Mouse (Mus musculus) testis, adult 2 months (tissue): ENCODE results near the gene Taldo1. TPM values are rescaled to one million over a fixed set of nuclear protein-coding genes. Genes with fewer than 3 reads are reported as not detected.
A peak's percentile ranks its signal among the peaks of the same experiment; 100 is the strongest.

Experiments
- H3K27ac ChIP-seq: fragments of 200-500 bp; 2 replicates; pipeline ENCODE4 v1.5.1; 2012; ENCODE audit warnings: low read depth, low read length; ENCODE audit not compliant: control insufficient read depth, insufficient read depth
- H3K27me3 ChIP-seq: fragments of 200-500 bp; 2 replicates; pipeline ENCODE4 v1.6.1; 2012; ENCODE audit warnings: mild to moderate bottlenecking, low read length, moderate library complexity; ENCODE audit not compliant: control insufficient read depth, insufficient read depth
- H3K36me3 ChIP-seq: fragments of 200-500 bp; 2 replicates; pipeline ENCODE4 v1.6.1; 2012; ENCODE audit warnings: mild to moderate bottlenecking, low read length; ENCODE audit not compliant: control insufficient read depth, insufficient read depth
- H3K4me1 ChIP-seq: fragments of 200-500 bp; 2 replicates; pipeline ENCODE4 v1.6.1; 2012; ENCODE audit warnings: low read length; ENCODE audit not compliant: control insufficient read depth, insufficient read depth
- H3K4me3 ChIP-seq: fragments of 200-500 bp; 2 replicates; pipeline ENCODE4 v1.5.1; 2012; ENCODE audit warnings: low read depth, mild to moderate bottlenecking, low read length, moderate library complexity, mixed read lengths; ENCODE audit not compliant: control insufficient read depth
- CTCF ChIP-seq: fragments of 200-500 bp; IDR thresholded peaks from 2 replicates; pipeline ENCODE4 v1.5.1; 2012; ENCODE audit warnings: low read depth, mild to moderate bottlenecking, inconsistent platforms, low read length, moderate library complexity; ENCODE audit not compliant: control insufficient read depth, insufficient read depth, insufficient replicate concordance
- POLR2A ChIP-seq: fragments of 200-500 bp; IDR thresholded peaks from 2 replicates; pipeline ENCODE4 v1.6.1; 2012; ENCODE audit warnings: low read depth, mild to moderate bottlenecking, inconsistent platforms, low read length, moderate library complexity; ENCODE audit not compliant: control insufficient read depth
- polyA plus RNA-seq: library from polyadenylated mRNA; depleted of rRNA; stranded (reverse); fragments of >200 nt; gene quantifications from 2 replicates; pipeline ENCODE4 v1.2.3, GENCODE M21; 2012; rRNA removed

The Taldo1 gene
- 26.0 and 30.2 TPM in 2 replicates for polyA plus RNA-seq

- no peaks in the 10 kb centered on the region for H3K36me3 ChIP-seq
- H3K4me3 ChIP-seq: peak within 1 kb of the TSS; percentile 95
- H3K27ac ChIP-seq: peak within 1 kb of the TSS; percentile 88
- H3K27me3 ChIP-seq: no peaks in the 10 kb centered on the region
- TF ChIP-seq CTCF: peak; percentile 0; the same call in 1 of the 2 replicates
- TF ChIP-seq POLR2A: peak; percentile 70
- H3K4me1 ChIP-seq: peaks cover 15% of the 10 kb centered on the region
Observed at GRCm38 (mm10) chr7:141391625-141392551, at the start of gene Taldo1. TSS of gene Taldo1 (plus strand) at chr7:141392199.

GRCm38 (mm10) chr7:141343230-141343629 is 48.8 kb upstream of the Taldo1 start:
- TF ChIP-seq CTCF: no peak
- no peak for TF ChIP-seq POLR2A
- H3K27ac ChIP-seq: no peak overlapping the region
- H3K4me1 ChIP-seq: peaks cover 11% of the 10 kb centered on the region
- no peak overlapping the region for H3K4me3 ChIP-seq
- no peaks in the 10 kb centered on the region for H3K27me3 ChIP-seq
- H3K36me3 ChIP-seq: no peaks in the 10 kb centered on the region

DNA sequence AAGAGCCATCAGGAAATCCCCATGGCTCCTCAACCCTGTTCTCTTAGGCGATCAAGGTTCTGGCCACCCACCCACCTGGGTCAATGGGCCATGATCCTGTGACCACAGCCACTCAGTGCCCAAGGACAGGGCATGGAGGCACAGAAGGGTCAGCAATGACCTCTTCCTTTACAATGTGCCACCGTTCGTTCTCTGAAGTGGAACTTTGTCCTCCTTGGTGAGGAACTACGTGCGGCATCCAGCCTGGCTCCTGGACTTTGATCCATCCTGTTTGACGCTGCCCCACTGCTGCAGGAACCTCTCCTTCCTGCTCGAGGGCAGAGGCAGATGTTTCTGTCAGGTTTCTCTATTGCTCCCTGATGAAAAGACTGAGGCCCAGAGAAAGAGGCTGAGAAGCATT is 48.3 kb upstream of the Taldo1 start:
- Histone ChIP-seq H3K27me3 (no peaks in the 10 kb centered on the region), H3K4me1 (peaks cover 6% of the 10 kb centered on the region), H3K27ac (no peak overlapping the region), H3K36me3 (no peaks in the 10 kb centered on the region), H3K4me3 (no peak overlapping the region)
- TF ChIP-seq POLR2A (no peak), CTCF (no peak)

DNA sequence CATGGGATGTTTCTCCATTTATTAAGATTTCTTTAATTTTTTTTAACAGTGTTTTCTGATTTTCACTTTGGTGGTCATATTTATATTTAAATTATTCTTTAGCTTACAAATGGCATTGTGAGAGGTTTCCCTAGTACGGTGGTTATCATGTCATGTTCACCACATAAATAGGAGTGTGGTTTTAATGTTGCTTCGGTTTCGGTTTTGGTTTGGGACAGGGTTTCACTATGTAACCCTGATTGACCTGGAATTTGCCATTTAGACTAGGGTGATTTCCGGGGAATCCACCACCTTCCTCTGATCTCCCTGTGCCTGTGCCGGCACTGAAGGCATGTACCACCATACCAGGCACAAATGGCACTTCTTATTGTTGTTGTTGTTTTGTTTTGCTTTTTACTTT is 47.2 kb upstream of the Taldo1 start:
- no peak overlapping the region for H3K4me3 ChIP-seq
- H3K36me3 ChIP-seq: no peaks in the 10 kb centered on the region
- TF ChIP-seq CTCF: no peak
- TF ChIP-seq POLR2A: no peak
- no peak overlapping the region for H3K27ac ChIP-seq
- no peaks in the 10 kb centered on the region; the same call in 1 of the 2 replicates for H3K4me1 ChIP-seq
- H3K27me3 ChIP-seq: no peaks in the 10 kb centered on the region

DNA sequence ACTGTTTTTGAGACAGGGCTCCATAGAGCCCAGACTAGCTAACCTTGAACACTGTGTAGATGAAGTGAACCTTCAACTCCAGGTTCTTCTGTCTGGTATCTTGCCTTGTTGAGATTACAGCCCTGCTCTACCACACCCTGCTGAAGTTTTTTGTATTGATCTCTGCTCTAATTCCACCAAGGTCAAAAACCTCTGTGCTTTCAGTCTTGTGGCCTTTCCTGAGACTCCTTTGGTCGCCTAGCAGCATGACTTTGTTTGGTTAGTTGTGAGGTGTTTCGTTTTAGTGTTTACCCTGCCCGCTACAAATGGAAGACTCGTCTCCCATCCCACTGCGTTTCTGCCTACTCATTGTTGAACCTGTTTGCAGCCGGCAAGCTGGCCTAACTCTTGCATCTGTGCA is 40.9 kb upstream of the Taldo1 start:
- H3K4me1 ChIP-seq: peaks cover 2% of the 10 kb centered on the region
- H3K27ac ChIP-seq: no peak overlapping the region
- no peaks in the 10 kb centered on the region for H3K36me3 ChIP-seq
- no peak overlapping the region for H3K4me3 ChIP-seq
- no peak for TF ChIP-seq CTCF
- TF ChIP-seq POLR2A: no peak
- no peaks in the 10 kb centered on the region for H3K27me3 ChIP-seq

DNA sequence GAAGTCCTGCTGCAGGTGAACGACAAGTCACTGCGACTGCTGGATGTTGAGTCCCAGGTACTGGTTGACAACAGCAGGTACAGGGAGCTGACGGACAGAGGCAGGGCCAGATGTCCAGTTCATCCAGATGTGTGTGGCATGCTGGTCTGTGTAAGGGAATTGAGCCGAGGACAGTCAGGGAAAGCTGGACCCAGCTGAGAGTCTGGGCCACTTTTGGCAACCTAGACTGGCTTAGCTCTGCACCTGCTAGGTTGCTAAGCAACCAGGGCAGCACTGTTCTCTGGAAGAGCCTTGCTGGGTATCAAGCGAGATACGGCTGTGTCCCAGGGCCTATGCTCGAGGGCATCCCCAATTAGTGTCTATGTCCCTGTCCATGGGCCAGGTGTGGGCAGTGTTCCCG is 36.9 kb upstream of the Taldo1 start:
- H3K4me1 ChIP-seq: peaks cover 2% of the 10 kb centered on the region
- no peaks in the 10 kb centered on the region for H3K27me3 ChIP-seq
- no peaks in the 10 kb centered on the region for H3K36me3 ChIP-seq
- H3K27ac ChIP-seq: no peak overlapping the region
- H3K4me3 ChIP-seq: no peak overlapping the region
- no peak for TF ChIP-seq POLR2A
- no peak for TF ChIP-seq CTCF

GRCm38 (mm10) chr7:141355626-141356326 is 36.2 kb upstream of the Taldo1 start:
- Histone ChIP-seq H3K27me3 (no peaks in the 10 kb centered on the region), H3K36me3 (no peaks in the 10 kb centered on the region), H3K27ac (no peak overlapping the region)

More at GRCm38 (mm10) chr7:141355626-141356326, 36.2 kb upstream of the Taldo1 start:
- TF ChIP-seq POLR2A: no peak
- no peak for TF ChIP-seq CTCF
- Histone ChIP-seq H3K4me3 (no peak overlapping the region), H3K4me1 (peaks cover 2% of the 10 kb centered on the region)
